ENCODE assay signal across 31 mouse cellular contexts in genomic region chr3:146962838-146963237, GRCm38 (mm10).
"Had no signal": no experiment of that assay in that cellular context is flagged by ENCODE, and none has a peak within 500 bp of the region (broad histone marks: within the 10 kb centered on the region; RNA-seq: fewer than 3 reads in every experiment).

No protein-coding gene starts in this region.

- H3K27me3 ChIP-seq: limb, embryonic 12.5 days; limb, embryonic 13.5 days; limb, embryonic 15.5 days; liver, embryonic 12.5 days; liver, embryonic 13.5 days; liver, embryonic 15.5 days; lung, embryonic 15.5 days; megakaryocyte, embryonic 14.5 days; midbrain, embryonic 12.5 days; midbrain, embryonic 13.5 days; midbrain, embryonic 15.5 days; neural tube, embryonic 12.5 days; neural tube, embryonic 13.5 days had no signal

- H3K4me2 ChIP-seq: limb, embryonic 12.5 days; limb, embryonic 13.5 days; limb, embryonic 15.5 days; liver, embryonic 11.5 days; liver, embryonic 12.5 days; liver, embryonic 13.5 days; liver, embryonic 15.5 days; lung, embryonic 14.5 days; lung, embryonic 15.5 days; midbrain, embryonic 11.5 days; midbrain, embryonic 12.5 days; midbrain, embryonic 13.5 days; midbrain, embryonic 15.5 days; neural tube, embryonic 12.5 days; neural tube, embryonic 13.5 days had no signal

- H3K27ac ChIP-seq: limb, embryonic 10.5 days; limb, embryonic 12.5 days; limb, embryonic 13.5 days; limb, embryonic 15.5 days; liver, embryonic 12.5 days; liver, embryonic 13.5 days; liver, embryonic 14.5 days; liver, embryonic 15.5 days; lung, embryonic 15.5 days; macrophage; midbrain, embryonic 10.5 days; midbrain, embryonic 12.5 days; midbrain, embryonic 13.5 days; midbrain, embryonic 15.5 days; neural tube, embryonic 12.5 days; neural tube, embryonic 13.5 days had no signal

- DNase-seq: left cerebral cortex, postnatal 4 days; liver; liver, embryonic 13.5 days; liver, postnatal 0 days; lung, adult 18-20 months; lung, adult 2 months; lung, embryonic 14.5 days; lung, postnatal 10 days; lung, postnatal 14 days; lung, postnatal 36 days; lung, postnatal 4 days; midbrain, embryonic 14.5 days had no signal

- H3K4me3 ChIP-seq: limb, embryonic 10.5 days; limb, embryonic 12.5 days; limb, embryonic 13.5 days; limb, embryonic 15.5 days; liver, embryonic 12.5 days; liver, embryonic 13.5 days; liver, embryonic 15.5 days; lung, embryonic 15.5 days; megakaryocyte, embryonic 14.5 days; midbrain, embryonic 10.5 days; midbrain, embryonic 12.5 days; midbrain, embryonic 13.5 days; midbrain, embryonic 15.5 days; myocyte; neural tube, embryonic 12.5 days; neural tube, embryonic 13.5 days had no signal

- H3K4me1 ChIP-seq: limb, embryonic 10.5 days; limb, embryonic 12.5 days; limb, embryonic 13.5 days; limb, embryonic 15.5 days; liver, embryonic 12.5 days; liver, embryonic 13.5 days; liver, embryonic 15.5 days; lung, embryonic 15.5 days; megakaryocyte, embryonic 14.5 days; midbrain, embryonic 15.5 days; neural tube, embryonic 12.5 days had no signal

- H3K9ac ChIP-seq: limb, embryonic 12.5 days; limb, embryonic 13.5 days; limb, embryonic 15.5 days; liver, embryonic 12.5 days; liver, embryonic 13.5 days; liver, embryonic 14.5 days; liver, embryonic 15.5 days; liver, postnatal 0 days; lung, embryonic 14.5 days; lung, embryonic 15.5 days; midbrain, embryonic 12.5 days; midbrain, embryonic 13.5 days; midbrain, embryonic 15.5 days; neural tube, embryonic 12.5 days; neural tube, embryonic 13.5 days had no signal

- H3K36me3 ChIP-seq: limb, embryonic 10.5 days; limb, embryonic 12.5 days; limb, embryonic 13.5 days; limb, embryonic 15.5 days; liver, embryonic 12.5 days; liver, embryonic 13.5 days; liver, embryonic 15.5 days; lung, embryonic 15.5 days; midbrain, embryonic 10.5 days; midbrain, embryonic 12.5 days had no signal

- H3K9me3 ChIP-seq: limb, embryonic 10.5 days; limb, embryonic 12.5 days; limb, embryonic 13.5 days; limb, embryonic 15.5 days; liver, embryonic 12.5 days; liver, embryonic 13.5 days; liver, embryonic 15.5 days; lung, embryonic 15.5 days; midbrain, embryonic 10.5 days; midbrain, embryonic 12.5 days; midbrain, embryonic 13.5 days; midbrain, embryonic 15.5 days; neural tube, embryonic 12.5 days; neural tube, embryonic 13.5 days had no signal
